Mouse (Mus musculus): ENCODE results near the gene Opa1.

Gene Opa1

GRCm38 (mm10) chr16:29579167-29579786 lies at the start of gene Opa1:
TSS of gene Opa1 (plus strand) at chr16:29579334.
- peak; percentile 99 for DNase-seq

DNA sequence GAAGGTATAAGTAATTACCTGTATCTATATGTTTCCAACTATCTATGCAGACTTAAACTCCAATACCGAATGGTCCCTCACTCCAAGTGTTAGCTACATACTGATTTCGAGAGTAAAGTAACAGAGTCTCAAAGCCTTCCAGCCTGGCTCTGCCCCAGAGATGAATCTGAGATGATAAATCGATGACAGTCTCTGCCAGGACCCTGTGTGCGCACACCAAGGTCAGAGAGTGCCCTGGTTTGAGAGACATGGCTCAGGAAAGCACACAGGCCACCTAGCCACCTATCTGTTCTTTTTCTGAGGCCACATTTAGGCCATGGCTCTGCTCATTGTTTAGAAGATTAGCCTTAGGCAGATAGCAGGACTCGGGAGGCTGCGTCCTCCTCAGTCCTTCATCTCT lies 45.5 kb upstream of the Opa1 start:
- DNase-seq: no peak

- DNase-seq: no peak
These were observed 43.3 kb upstream of the Opa1 start for GRCm38 (mm10) chr16:29535866-29536265.

DNA sequence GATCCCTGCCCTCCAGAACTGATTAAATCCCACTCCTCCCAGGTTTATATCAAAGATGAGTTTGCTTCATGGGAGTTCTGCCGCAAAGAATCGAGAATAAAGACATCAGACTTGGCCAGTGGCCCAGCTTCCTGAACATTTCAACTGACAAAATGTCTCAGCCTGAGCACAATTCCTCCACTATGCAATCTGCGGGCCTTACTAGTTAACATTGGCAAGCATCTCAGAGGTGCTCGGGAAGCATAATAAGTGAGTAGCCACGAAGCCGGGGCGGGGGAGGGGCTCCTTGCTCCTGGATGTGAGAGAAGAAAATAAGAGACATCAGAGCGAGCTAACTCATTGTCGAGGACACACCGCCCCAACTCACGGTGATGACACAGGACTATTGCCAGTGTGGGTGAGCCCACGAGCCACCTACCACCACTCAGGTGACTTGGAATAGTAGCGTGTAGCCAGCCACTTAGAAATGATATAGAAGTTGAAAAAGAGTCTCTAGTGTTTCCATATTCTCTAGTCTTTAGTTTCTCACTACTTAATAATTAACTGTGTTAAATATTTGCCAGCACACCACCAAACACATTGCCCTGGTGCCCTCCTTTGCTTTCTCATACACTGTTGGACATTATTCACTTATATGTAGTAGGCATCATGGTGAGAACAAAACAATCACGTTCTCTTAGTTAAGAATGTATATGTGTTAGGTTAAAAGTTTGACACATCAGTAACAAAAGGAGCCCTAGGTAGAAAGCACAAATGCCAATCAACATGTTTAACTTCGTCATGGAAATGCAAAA lies 42.5 kb upstream of the Opa1 start:
- peak; percentile 35 for DNase-seq

DNA sequence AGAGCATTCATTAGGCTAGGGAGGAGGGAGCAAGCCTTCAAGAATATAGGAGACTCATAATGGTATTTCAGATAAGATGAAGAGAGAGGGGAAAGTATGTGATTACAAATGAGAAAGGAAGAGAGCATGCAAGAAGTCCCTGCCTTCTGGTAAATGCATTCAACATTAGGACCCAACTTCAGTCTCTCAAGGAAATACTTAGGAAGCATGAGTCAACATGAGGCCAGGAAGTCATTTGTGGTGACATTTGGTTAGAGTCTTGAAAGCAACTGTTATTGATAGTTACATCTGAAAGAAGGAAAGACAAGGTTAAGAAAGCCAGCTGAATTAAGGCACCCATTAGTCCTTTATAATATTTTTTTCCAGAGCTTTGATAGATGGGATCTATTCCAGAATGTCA lies 39.2 kb upstream of the Opa1 start:
- DNase-seq: no peak

- no peak for DNase-seq
These were observed 37.9 kb upstream of the Opa1 start for GRCm38 (mm10) chr16:29541261-29541683.

GRCm38 (mm10) chr16:29544829-29545228 lies 34.3 kb upstream of the Opa1 start, which contains the start of gene Atp13a4:
TSS of gene Atp13a4 (minus strand) at chr16:29544864.
- DNase-seq: no peak

- no peak for DNase-seq
These were observed 19.5 kb upstream of the Opa1 start for GRCm38 (mm10) chr16:29559667-29560066.

- DNase-seq: no peak
These were observed 18.7 kb upstream of the Opa1 start for GRCm38 (mm10) chr16:29560454-29560853.

DNA sequence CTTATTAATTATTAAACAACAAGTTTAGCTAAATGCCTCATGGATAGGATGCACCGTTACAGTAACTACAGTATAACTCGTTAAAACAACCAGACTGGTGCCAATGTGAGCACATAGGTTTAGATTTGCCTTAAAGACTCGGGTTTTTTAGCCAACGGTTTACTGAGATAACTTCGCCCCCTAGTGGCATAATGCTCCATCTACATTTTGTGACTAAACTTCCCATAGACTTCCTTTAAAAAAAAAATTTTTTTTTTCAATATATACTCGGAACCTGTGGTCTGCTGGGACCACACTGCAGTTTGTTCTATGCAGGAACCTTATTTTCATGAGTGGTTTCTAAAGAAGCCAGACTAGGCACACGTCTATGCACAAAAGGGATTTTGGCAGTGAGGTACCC lies 18.3 kb upstream of the Opa1 start:
- DNase-seq: no peak

DNA sequence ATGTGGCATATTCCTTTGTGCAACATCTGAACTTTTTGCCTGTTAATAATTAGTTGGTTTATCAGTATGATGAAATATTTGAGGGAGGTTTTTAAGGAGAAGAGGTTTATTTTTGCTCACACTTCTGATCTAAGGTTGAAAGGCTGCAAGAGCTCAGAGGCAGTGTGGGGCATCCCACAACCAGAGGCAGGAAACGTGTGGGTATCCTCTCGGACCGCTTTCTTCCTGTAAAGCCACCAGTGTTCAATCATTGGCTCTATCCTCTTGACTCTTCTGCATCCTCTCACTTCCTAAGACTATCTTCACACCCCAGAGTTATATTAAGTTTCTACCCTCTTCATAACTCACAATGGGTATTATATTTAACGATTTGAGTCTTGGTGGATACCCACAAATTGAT lies 5.1 kb upstream of the Opa1 start:
- no peak for DNase-seq

GRCm38 (mm10) chr16:29575620-29576019 lies 3.5 kb upstream of the Opa1 start:
- no peak for DNase-seq

DNA sequence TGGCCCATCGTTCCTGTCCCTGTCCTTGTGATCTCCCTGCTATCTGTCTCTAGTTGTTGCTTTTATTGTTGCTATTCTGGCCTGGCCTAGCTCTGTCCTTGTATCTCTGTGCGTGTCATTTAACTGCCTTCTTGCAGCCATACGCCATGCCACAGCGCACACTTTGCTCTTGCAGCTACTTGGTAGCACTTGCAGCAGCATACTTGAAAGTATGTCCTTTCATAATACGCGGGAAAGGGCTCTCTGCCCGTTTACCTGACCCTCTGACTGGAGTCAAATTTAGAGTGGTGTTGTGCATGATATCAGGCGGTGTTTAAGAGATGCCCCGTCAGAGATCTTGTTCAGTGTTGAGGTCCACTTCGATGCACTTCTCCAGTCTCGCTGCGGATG lies 648 bp downstream of the Opa1 start:
- DNase-seq: no peak

GRCm38 (mm10) chr16:29592171-29592570 lies 13.0 kb downstream of the Opa1 start:
- peak; percentile 93 for DNase-seq

DNA sequence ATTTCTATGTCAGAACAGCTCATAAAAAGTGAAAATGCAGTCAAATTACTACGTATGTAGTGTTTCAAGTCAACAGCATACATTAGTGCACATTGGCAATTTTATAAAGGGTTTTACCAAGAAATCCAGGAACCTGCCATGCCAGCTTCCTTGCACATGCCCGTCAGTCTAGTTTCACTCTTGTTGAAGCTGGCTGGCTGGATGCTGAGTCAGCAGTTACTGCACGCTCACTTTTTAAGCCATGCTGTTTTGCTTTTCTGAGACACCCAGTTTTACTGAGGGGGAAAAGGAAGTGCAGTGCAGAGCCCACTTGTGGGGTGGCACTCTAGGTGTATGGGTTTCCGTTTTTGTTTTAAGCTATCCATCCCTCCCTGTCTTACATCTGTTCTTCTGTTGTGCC lies 18.0 kb downstream of the Opa1 start:
- peak; percentile 91 for DNase-seq

- no peak for DNase-seq
These were observed 26.4 kb downstream of the Opa1 start for GRCm38 (mm10) chr16:29605546-29605945.

GRCm38 (mm10) chr16:29607131-29607530 lies 28.0 kb downstream of the Opa1 start:
- DNase-seq: no peak

DNA sequence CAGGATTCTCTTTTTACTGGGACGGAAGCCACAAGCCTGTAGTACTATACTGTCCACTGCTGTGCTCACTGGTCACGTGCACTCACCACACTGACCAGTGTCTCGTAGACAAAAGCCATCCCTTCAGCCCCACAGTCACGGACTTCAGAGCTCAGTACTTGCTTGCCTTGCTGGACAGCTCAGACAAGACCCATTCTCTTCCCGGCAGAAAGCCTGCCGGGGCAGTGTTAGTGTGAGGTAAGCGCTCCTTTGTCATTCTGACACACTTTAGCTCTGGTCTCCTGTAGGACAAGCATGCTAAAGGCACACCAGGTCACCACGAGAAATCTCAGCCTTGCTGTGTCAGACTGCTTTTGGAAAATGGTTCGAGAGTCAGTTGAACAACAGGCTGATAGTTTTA lies 35.6 kb downstream of the Opa1 start:
- DNase-seq: peak; percentile 66

DNA sequence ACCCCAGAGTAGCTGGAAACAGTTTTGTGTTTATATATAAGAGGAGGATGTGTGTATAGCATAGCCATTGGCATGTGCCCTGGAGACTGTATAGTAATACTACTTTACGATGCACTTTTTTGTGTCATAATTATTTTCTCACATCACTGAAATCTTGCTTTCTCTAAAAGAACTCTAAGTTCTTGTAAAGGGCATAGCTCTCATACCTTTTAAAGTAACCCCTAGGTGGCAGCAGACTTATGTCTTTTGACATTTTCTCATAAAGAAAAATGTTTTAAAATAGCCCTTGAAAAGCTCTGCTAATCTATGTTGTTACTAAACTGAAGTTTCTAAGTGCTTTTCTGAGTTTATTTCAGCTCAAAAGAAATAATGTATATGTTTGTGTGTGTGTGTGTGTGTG lies 49.9 kb downstream of the Opa1 start:
- no peak for DNase-seq

GRCm38 (mm10) chr16:29635780-29636179 lies 56.6 kb downstream of the Opa1 start:
- no peak for DNase-seq

GRCm38 (mm10) chr16:29642376-29642775 lies 63.2 kb downstream of the Opa1 start:
- no peak for DNase-seq

DNA sequence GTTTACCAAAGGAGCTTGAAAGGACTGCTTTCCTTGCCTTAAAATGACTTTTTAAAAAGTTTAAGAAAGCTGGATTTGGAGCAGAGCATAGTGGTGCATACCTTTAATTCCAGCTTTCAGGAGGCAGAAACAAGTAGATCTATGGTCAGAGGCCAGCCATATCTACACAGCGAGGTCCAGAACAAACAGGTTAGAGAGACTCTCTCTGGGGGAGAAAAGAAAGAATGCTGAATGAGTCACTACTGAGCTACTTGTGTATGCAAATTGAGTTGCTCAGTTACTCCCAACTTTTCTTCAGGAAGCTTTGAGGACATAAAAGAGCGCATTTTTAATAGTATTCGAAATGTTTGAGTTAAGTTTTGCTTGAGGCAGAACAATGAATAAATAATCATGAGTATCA lies 65.7 kb downstream of the Opa1 start:
- no peak for DNase-seq

DNA sequence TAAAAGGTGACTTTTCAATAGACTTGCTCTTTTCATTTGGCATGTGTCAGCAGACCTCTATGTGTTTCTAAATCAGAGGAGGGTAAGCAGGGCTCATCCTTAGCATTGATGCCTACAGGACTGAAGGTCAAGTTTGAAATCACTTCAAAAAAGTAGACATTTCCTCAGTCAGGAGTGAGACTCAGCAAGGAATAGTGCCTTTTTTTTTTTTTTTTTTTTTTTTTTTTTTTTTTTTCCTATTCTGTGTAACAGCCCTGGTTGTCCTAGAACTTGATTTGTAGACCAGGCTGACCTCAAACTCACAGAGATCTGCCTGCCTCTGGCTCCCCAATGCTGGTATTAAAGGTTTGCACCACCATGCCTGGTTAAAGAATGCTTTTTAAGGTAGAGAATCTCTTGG lies 67.1 kb downstream of the Opa1 start:
- no peak for DNase-seq

DNA sequence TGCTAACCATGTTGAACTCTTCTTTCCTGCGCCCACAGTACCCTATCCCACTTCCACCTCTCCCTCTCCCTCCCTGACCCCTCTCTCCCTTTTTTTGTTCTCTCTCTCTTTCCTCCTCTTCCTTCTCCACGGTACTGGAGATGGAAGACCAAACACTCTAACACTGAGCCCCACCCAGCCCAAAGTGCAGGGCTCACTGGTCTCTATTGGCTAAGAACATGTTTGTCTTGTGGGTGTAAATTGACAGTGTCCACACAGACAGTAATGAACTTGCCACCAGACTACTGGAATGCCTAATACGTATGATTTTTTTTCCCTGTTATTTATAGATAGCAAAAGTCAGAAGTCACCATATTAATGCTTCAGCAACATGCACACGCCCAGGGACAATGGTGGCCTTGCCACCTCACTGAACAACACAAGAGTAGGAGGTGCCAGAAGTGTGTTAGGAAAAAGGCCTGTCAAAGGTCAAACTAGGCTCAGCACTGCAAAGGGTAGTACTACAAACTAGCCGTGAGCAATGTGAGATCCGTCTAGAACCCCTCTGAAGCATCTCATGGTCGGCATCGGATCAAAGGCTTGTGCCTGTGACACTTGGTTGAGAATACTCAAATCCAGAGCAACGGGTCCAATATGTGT lies 77.2 kb downstream of the Opa1 start:
- DNase-seq: peak; percentile 53
